Mouse (Mus musculus): ENCODE data around the gene Casz1.

GRCm38 (mm10) chr4:148855527-148855926 is 51.3 kb downstream of the Casz1 start:
- TF ChIP-seq CTCF (conservative IDR thresholded peaks at IDR 0.05; ENCODE audit: insufficient read depth, insufficient read length, low read depth, low read length) (no peak), POLR2A (IDR thresholded peaks at IDR 0.05; ENCODE audit: low read depth, low read length) (no peak)
